Mouse (Mus musculus) hindbrain, embryonic 13.5 days (tissue): ENCODE measurements around the gene Tgif1. TPM values are rescaled to one million over a fixed set of nuclear protein-coding genes. Genes with fewer than 3 reads are reported as not detected.
A peak's percentile ranks its signal among the peaks of the same experiment; 100 is the strongest.

Experiments
- ATAC-seq: fragments of 200-750 bp; cut with Nextera tagmentation; 2 replicates; pipeline ENCODE4 v1.8.0; 2017; ENCODE audit warnings: moderate TSS enrichment; ENCODE audit not compliant: low FRiP score
- H3K27ac ChIP-seq: fragments of 300-500 bp; sonication (generic); 2 replicates; pipeline ENCODE4 v1.5.1; 2015; ENCODE audit warnings: inconsistent platforms, mild to moderate bottlenecking, moderate library complexity
- H3K27me3 ChIP-seq: fragments of 300-500 bp; sonication (generic); 2 replicates; pipeline ENCODE4 v1.6.1; 2015; ENCODE audit warnings: mild to moderate bottlenecking, inconsistent platforms
- H3K36me3 ChIP-seq: fragments of 300-500 bp; sonication (generic); 2 replicates; pipeline ENCODE4 v1.6.1; 2015; ENCODE audit warnings: mild to moderate bottlenecking, inconsistent platforms
- H3K4me1 ChIP-seq: fragments of 300-500 bp; sonication (generic); replicated peaks from 2 replicates; pipeline ENCODE4 v1.6.1; 2015; ENCODE audit warnings: inconsistent platforms
- H3K4me2 ChIP-seq: fragments of 300-500 bp; sonication (generic); 2 replicates; pipeline ENCODE4 v1.6.1; 2015; ENCODE audit warnings: inconsistent platforms, mild to moderate bottlenecking, moderate library complexity
- H3K4me3 ChIP-seq: fragments of 300-500 bp; sonication (generic); 2 replicates; pipeline ENCODE4 v1.5.1; 2015; ENCODE audit warnings: mild to moderate bottlenecking, inconsistent platforms
- H3K9ac ChIP-seq: fragments of 300-500 bp; sonication (generic); 2 replicates; pipeline ENCODE4 v1.6.1; 2015; ENCODE audit warnings: mild to moderate bottlenecking, inconsistent platforms
- H3K9me3 ChIP-seq: fragments of 300-500 bp; sonication (generic); 2 replicates; pipeline ENCODE4 v1.6.1; 2016; ENCODE audit warnings: inconsistent platforms
- WGBS: fragments of 180-500 bp; shearing (Covaris S2); methylation state at CpG from one replicate; pipeline ENCODE4 v1.1.7; 2015; 5-methylcytosine and 5-hydroxymethylcytosine counted together
- polyA plus RNA-seq: library from polyadenylated mRNA; unstranded; fragments of >200 nt; fragmentation: Nextera tagmentation; extraction: Ambion mirVana; gene quantifications from 2 replicates; pipeline ENCODE4 v1.2.1, GENCODE M21; 2015

Gene Tgif1
- 26.4 TPM in 2 replicates for polyA plus RNA-seq

- H3K4me3 ChIP-seq, result peak within 1 kb of the TSS; percentile 61
- H3K27me3 ChIP-seq, result peaks cover 34% of the 10 kb centered on the region
- peaks cover 56% of the 10 kb centered on the region for H3K4me1 ChIP-seq
- no peaks in the 10 kb centered on the region for H3K36me3 ChIP-seq
- WGBS, result under 1% methylated on average over 29 of the region's 29 CpGs
- ATAC-seq, result peak; percentile 11; the same call in 1 of the 2 replicates
- peak within 1 kb of the TSS; percentile 82 for H3K9ac ChIP-seq
- H3K27ac ChIP-seq, result peak within 1 kb of the TSS; percentile 88
- H3K9me3 ChIP-seq, result no peaks in the 10 kb centered on the region
- H3K4me2 ChIP-seq, result peak within 1 kb of the TSS; percentile 94
Measured at GRCm38 (mm10) chr17:70853436-70853905, at the start of gene Tgif1. TSS of gene Tgif1 (minus strand) at chr17:70853546.

- Histone ChIP-seq H3K9ac (no peak overlapping the region), H3K27me3 (no peaks in the 10 kb centered on the region), H3K9me3 (no peaks in the 10 kb centered on the region), H3K4me2 (no peak overlapping the region), H3K36me3 (no peaks in the 10 kb centered on the region), H3K27ac (no peak overlapping the region), H3K4me3 (no peak overlapping the region), H3K4me1 (no peaks in the 10 kb centered on the region)
- ATAC-seq, result no peak
- WGBS, result 77% methylated on average over 10 of the region's 10 CpGs
Measured at GRCm38 (mm10) chr17:70900660-70901059, 47.3 kb upstream of the Tgif1 start.

GRCm38 (mm10) chr17:70899642-70900041 is 46.3 kb upstream of the Tgif1 start:
- ATAC-seq, result no peak

GRCm38 (mm10) chr17:70894867-70895266 is 41.5 kb upstream of the Tgif1 start:
- Histone ChIP-seq H3K36me3 (no peaks in the 10 kb centered on the region), H3K9ac (no peak overlapping the region), H3K4me2 (no peak overlapping the region), H3K4me3 (no peak overlapping the region), H3K4me1 (peaks cover 10% of the 10 kb centered on the region; the same call in 1 of the 2 replicates), H3K9me3 (no peaks in the 10 kb centered on the region), H3K27ac (no peak overlapping the region), H3K27me3 (no peaks in the 10 kb centered on the region)
- 78% methylated on average over 9 of the region's 9 CpGs for WGBS
- ATAC-seq, result no peak

More at GRCm38 (mm10) chr17:70899642-70900041, 46.3 kb upstream of the Tgif1 start:
- H3K4me1 ChIP-seq, result no peaks in the 10 kb centered on the region
- no peak overlapping the region for H3K9ac ChIP-seq
- no peak overlapping the region for H3K4me3 ChIP-seq
- WGBS, result 96% methylated on average over 6 of the region's 6 CpGs
- H3K9me3 ChIP-seq, result no peaks in the 10 kb centered on the region
- H3K27ac ChIP-seq, result no peak overlapping the region
- H3K4me2 ChIP-seq, result no peak overlapping the region
- H3K36me3 ChIP-seq, result no peaks in the 10 kb centered on the region
- no peaks in the 10 kb centered on the region for H3K27me3 ChIP-seq

GRCm38 (mm10) chr17:70893151-70893550 is 39.8 kb upstream of the Tgif1 start:
- WGBS, result 64% methylated on average over 5 of the region's 5 CpGs
- ATAC-seq, result no peak

DNA sequence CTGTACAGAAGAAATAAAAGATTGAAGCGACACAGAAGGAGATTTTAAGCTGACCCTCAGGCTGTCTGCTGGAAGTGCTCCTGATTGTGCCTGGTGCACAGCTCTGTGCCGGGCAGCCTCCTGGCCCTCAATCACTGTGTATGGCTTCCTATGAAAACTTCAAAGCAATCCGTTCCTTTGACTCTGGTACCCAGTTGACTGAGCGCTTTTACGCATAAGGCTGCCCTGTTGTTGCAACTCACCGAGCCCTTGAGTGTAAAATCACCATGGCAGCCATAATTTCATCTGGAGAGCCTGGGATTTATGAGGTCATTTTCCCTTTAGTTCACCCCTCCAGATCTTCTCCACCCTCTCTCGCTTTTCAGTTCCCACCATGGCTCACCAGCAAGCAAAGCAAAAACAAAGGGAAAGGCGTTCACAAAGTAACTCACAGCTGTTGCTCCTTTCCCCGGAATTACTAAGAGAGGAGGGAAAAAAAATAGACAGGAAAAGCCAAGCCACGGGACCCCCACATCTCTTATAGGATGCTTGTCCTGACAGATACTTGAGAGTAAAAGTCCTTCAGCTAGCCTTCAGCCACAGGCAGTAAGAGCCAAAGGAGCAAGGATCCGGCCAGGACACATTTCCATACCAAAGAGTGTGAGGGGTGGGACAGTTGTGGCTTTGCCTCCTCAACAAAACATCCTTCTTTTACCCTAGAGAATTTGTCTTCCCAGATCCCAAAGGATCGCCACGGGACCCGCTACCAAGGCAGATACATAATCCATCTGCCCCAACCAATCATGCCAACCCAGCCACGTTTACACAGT is 39.1 kb upstream of the Tgif1 start:
- no peak overlapping the region for H3K27ac ChIP-seq
- H3K27me3 ChIP-seq, result no peaks in the 10 kb centered on the region
- H3K4me3 ChIP-seq, result no peak overlapping the region
- ATAC-seq, result no peak
- peaks cover 10% of the 10 kb centered on the region; the same call in 1 of the 2 replicates for H3K4me1 ChIP-seq
- WGBS, result 19% methylated on average over 15 of the region's 15 CpGs
- H3K9ac ChIP-seq, result no peak overlapping the region
- no peaks in the 10 kb centered on the region for H3K9me3 ChIP-seq
- no peak overlapping the region for H3K4me2 ChIP-seq
- no peaks in the 10 kb centered on the region for H3K36me3 ChIP-seq

More at GRCm38 (mm10) chr17:70893151-70893550, 39.8 kb upstream of the Tgif1 start:
- Histone ChIP-seq H3K4me1 (peaks cover 10% of the 10 kb centered on the region; the same call in 1 of the 2 replicates), H3K4me2 (no peak overlapping the region), H3K9me3 (no peaks in the 10 kb centered on the region), H3K27ac (no peak overlapping the region), H3K27me3 (no peaks in the 10 kb centered on the region), H3K36me3 (no peaks in the 10 kb centered on the region), H3K9ac (no peak overlapping the region), H3K4me3 (no peak overlapping the region)

DNA sequence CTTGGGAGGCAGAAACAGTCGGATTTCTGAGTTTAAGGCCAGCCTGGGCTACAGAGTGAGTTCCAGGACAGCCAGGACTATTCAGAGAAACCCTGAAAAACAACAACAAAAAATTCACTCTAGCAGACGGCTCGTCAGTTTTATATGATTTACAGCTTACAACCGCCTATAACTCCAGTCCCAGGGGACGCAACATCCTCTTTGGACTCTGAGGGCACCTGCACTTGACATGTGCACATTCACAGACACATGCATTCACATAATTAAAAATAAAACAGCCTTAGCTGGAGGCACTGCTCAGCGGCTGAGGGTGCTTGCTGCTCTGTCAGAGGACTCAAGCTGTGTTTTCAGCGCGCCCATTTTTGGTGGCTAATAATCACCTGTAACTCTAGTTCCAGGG is 37.2 kb upstream of the Tgif1 start:
- WGBS, result 85% methylated on average over 8 of the region's 8 CpGs
- H3K36me3 ChIP-seq, result no peaks in the 10 kb centered on the region
- ATAC-seq, result no peak

GRCm38 (mm10) chr17:70888657-70889056 is 35.3 kb upstream of the Tgif1 start:
- no peak for ATAC-seq
- H3K9ac ChIP-seq, result no peak overlapping the region
- H3K9me3 ChIP-seq, result no peaks in the 10 kb centered on the region
- no peak overlapping the region for H3K4me3 ChIP-seq
- no peaks in the 10 kb centered on the region for H3K36me3 ChIP-seq
- no peak overlapping the region for H3K4me2 ChIP-seq
- 89% methylated on average over 10 of the region's 10 CpGs for WGBS
- no peaks in the 10 kb centered on the region for H3K27me3 ChIP-seq
- peaks cover 10% of the 10 kb centered on the region; the same call in 1 of the 2 replicates for H3K4me1 ChIP-seq
- H3K27ac ChIP-seq, result no peak overlapping the region

More for the DNA sequence above, 37.2 kb upstream of the Tgif1 start:
- Histone ChIP-seq H3K27me3 (no peaks in the 10 kb centered on the region), H3K9me3 (no peaks in the 10 kb centered on the region), H3K4me1 (peaks cover 10% of the 10 kb centered on the region; the same call in 1 of the 2 replicates), H3K9ac (no peak overlapping the region), H3K4me2 (no peak overlapping the region), H3K27ac (no peak overlapping the region), H3K4me3 (no peak overlapping the region)

GRCm38 (mm10) chr17:70887848-70888247 is 34.5 kb upstream of the Tgif1 start:
- Histone ChIP-seq H3K36me3 (no peaks in the 10 kb centered on the region), H3K4me3 (no peak overlapping the region), H3K27me3 (no peaks in the 10 kb centered on the region), H3K4me1 (peaks cover 9% of the 10 kb centered on the region; the same call in 1 of the 2 replicates), H3K9ac (no peak overlapping the region), H3K27ac (no peak overlapping the region), H3K9me3 (no peaks in the 10 kb centered on the region), H3K4me2 (no peak overlapping the region)
- no peak for ATAC-seq
- 94% methylated on average over 9 of the region's 9 CpGs for WGBS

GRCm38 (mm10) chr17:70886641-70887391 is 33.5 kb upstream of the Tgif1 start:
- Histone ChIP-seq H3K27me3 (no peaks in the 10 kb centered on the region), H3K36me3 (no peaks in the 10 kb centered on the region), H3K9ac (no peak overlapping the region), H3K4me2 (no peak overlapping the region), H3K4me3 (no peak overlapping the region), H3K27ac (no peak overlapping the region), H3K4me1 (no peaks in the 10 kb centered on the region; the same call in 1 of the 2 replicates), H3K9me3 (no peaks in the 10 kb centered on the region)
- WGBS, result 87% methylated on average over 16 of the region's 16 CpGs
- no peak for ATAC-seq

DNA sequence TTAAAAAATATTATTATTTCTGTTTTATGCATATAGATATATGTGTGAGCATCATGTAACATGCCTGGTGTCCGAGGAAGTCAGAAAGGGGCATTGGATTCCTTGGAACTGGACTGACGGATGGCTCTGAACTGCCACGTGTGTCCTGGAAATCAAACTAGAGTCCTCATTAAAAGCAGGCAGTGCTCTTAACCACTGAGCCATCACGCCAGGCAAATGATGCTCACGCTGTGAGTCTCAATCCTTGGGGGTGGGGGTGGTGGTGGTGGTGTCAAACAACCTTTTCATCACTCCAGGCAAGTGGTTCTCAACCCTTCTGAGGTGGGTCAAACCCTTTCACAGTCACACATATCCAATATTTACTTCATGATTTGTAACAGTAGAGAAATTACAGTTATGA is 32.5 kb upstream of the Tgif1 start:
- no peak for ATAC-seq
- Histone ChIP-seq H3K9me3 (no peaks in the 10 kb centered on the region), H3K4me2 (no peak overlapping the region), H3K9ac (no peak overlapping the region), H3K27ac (no peak overlapping the region), H3K27me3 (no peaks in the 10 kb centered on the region), H3K4me1 (no peaks in the 10 kb centered on the region), H3K36me3 (no peaks in the 10 kb centered on the region), H3K4me3 (no peak overlapping the region)
- 74% methylated on average over 5 of the region's 5 CpGs for WGBS

- no peaks in the 10 kb centered on the region for H3K27me3 ChIP-seq
- H3K36me3 ChIP-seq, result no peaks in the 10 kb centered on the region
- 86% methylated on average over 10 of the region's 10 CpGs for WGBS
- H3K4me3 ChIP-seq, result no peak overlapping the region
- no peaks in the 10 kb centered on the region for H3K4me1 ChIP-seq
- H3K9me3 ChIP-seq, result no peaks in the 10 kb centered on the region
- no peak overlapping the region for H3K27ac ChIP-seq
- ATAC-seq, result no peak
- H3K9ac ChIP-seq, result no peak overlapping the region
- no peak overlapping the region for H3K4me2 ChIP-seq
Measured at GRCm38 (mm10) chr17:70881934-70882333, 28.6 kb upstream of the Tgif1 start.
